Mouse (Mus musculus): ENCODE measurements around the gene 1700003E16Rik.
A peak's percentile ranks its signal among the peaks of the same experiment; 100 is the strongest.

The 1700003E16Rik gene

GRCm38 (mm10) chr6:83127419-83127818 is 28.8 kb upstream of the 1700003E16Rik start:
- no peak for DNase-seq (ENCODE audit: extremely low spot score)

GRCm38 (mm10) chr6:83131469-83132034 is 24.7 kb upstream of the 1700003E16Rik start:
- no peak for DNase-seq (ENCODE audit: extremely low spot score)

- DNase-seq (ENCODE audit: extremely low spot score), result no peak
These were observed 23.9 kb upstream of the 1700003E16Rik start for GRCm38 (mm10) chr6:83132176-83132919.

DNA sequence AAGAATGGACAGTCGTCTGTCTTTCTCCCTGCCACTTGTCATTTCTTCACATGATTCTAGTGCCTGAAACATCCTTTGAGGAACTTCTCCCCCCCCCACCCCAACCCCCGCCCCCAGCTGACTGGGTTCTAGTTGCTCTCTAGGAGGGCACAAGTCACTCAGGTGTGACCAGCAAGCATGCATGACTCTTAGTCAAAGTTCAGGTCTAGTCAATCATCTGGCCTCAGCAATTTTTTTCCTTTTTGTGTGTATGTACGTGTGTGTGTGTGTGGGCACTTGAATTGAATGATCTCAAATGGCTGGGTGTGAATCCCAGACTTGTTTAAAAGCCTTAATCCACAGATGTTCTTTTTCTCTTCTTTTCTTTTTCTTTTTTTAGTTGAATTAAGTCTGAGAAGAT is 22.0 kb upstream of the 1700003E16Rik start:
- no peak for DNase-seq (ENCODE audit: extremely low spot score)

DNA sequence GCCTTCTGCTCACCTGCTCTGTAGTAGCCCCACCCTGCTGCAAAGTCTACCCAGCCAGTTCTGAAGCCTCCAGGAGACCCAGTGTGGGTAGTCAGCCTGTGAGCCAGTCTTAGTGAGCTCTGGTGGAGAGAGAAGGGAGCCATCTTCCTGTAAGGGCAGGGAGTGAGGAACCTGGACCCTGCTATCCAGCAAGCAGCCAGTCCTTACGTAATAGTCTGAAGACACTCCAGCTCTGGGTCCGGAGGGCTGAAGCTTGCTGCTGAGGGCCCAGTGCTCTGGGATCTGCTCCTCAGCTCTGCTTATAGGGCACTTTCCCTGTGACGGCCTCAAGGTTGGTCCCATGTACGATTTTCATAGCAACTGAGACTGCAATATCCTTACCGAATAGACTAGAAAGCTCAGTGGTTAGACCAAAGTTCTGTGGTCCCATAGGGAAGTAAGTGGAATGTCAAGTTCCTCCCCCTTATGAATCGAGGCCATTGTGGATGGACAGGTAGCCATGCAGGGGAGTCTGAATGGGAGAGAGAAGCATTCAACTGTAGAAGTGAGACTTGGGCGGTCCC is 21.2 kb upstream of the 1700003E16Rik start, which contains the start of gene Rtkn:
Gene Rtkn, plus strand, starts transcription at position 513 of the 563 bp plus-strand sequence.
- DNase-seq (ENCODE audit: extremely low spot score), result no peak

- no peak for DNase-seq (ENCODE audit: extremely low spot score)
These were observed 20.5 kb upstream of the 1700003E16Rik start for GRCm38 (mm10) chr6:83135571-83136161.

- DNase-seq (ENCODE audit: extremely low spot score), result no peak
These were observed 19.8 kb upstream of the 1700003E16Rik start for GRCm38 (mm10) chr6:83136291-83136880.

- DNase-seq (ENCODE audit: extremely low spot score), result peak; percentile 89
These were observed 19.2 kb upstream of the 1700003E16Rik start for GRCm38 (mm10) chr6:83136881-83137575.

DNA sequence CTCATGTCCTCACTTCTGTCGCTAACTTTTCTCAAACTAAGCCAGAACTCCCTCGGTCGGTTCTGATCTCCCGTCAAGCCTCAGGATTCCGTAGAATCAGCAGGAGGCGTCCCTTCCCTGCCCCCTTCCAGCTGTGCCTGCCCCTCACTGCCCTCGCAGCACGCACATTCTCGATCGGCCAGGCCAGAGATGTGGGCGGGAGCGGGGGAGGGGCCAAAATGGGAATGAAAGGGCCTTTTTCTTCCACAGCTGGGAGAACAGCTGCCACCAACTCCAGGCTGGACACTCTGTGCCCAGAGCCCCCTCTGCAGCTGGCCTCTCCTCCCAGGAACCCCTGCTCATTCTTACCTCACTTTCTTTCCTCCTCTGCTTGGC is 18.6 kb upstream of the 1700003E16Rik start:
- peak; percentile 96 for DNase-seq (ENCODE audit: extremely low spot score)

- DNase-seq (ENCODE audit: extremely low spot score), result peak; percentile 78
These were observed 18.1 kb upstream of the 1700003E16Rik start for GRCm38 (mm10) chr6:83138056-83138455.

- no peak for DNase-seq (ENCODE audit: extremely low spot score)
These were observed 16.2 kb upstream of the 1700003E16Rik start for GRCm38 (mm10) chr6:83140044-83140443.

- DNase-seq (ENCODE audit: extremely low spot score), result no peak
These were observed 14.6 kb upstream of the 1700003E16Rik start for GRCm38 (mm10) chr6:83141636-83142035.

DNA sequence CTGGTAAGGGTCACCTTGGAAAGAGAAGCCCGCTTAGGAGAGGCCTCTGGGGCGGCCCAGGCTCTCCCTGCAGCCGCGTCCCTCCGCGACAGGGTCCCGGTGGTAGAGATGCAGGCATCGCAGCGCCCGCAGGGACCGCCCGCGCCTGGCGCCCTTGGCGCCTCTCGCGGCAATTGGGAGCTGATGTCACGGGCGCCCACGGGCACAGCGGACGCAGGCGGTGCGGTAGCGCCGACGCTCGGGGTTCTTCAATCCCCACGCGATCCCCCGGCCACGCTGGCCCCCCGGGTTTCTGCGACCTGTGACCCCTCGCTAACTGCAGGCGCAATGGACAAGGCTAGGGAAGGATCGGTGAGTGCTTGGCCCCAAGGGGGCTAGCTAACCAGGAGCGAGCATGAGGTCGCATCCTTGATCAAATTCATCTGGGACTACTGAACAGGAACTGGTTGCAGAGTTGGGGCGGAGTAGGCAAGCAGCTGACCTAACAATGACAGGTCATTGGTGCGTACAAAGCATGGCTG is 13.9 kb upstream of the 1700003E16Rik start:
- peak; percentile 41 for DNase-seq (ENCODE audit: extremely low spot score)

DNA sequence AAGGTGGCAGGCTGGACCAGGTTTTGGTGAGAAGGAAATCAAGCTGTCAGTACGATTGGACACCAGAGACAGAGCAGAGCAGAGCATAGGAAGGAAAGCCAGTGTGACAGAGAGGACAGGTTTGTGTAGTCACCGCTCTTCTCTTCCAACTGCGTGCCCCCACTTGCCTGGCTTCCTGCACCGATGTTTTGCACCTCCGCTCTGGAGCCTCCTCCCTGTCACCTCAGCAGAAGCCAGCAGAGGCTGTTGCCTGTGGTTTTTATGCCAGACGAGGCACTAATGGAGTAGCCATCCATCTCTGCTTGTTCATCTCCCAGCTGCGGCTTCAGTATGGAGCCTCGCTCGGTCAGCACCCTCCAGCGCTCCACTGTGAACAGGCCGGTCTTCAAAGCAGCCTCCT is 13.3 kb upstream of the 1700003E16Rik start:
- no peak for DNase-seq (ENCODE audit: extremely low spot score)

DNA sequence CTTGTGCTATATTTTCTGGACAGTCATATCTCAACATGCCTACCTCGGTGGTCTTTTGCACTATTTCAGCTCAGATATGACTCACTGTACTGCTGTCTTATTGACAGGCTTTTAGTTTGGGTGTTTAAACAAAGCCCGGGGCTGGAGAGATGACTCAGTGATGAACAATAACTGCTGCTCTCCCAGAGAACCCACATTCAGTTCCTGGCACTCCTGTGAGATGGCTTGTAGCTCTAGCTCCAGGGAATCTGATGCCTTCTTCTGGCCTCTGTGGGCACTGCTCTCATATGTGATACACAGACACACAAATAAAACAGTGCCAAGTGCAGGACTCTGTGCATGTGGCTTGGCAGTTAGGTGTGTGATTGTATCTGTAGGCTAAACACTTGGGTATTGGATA is 11.0 kb upstream of the 1700003E16Rik start:
- no peak for DNase-seq (ENCODE audit: extremely low spot score)

GRCm38 (mm10) chr6:83145805-83146204 is 10.4 kb upstream of the 1700003E16Rik start:
- DNase-seq (ENCODE audit: extremely low spot score), result no peak

GRCm38 (mm10) chr6:83147280-83147679 is 8.9 kb upstream of the 1700003E16Rik start:
- no peak for DNase-seq (ENCODE audit: extremely low spot score)

DNA sequence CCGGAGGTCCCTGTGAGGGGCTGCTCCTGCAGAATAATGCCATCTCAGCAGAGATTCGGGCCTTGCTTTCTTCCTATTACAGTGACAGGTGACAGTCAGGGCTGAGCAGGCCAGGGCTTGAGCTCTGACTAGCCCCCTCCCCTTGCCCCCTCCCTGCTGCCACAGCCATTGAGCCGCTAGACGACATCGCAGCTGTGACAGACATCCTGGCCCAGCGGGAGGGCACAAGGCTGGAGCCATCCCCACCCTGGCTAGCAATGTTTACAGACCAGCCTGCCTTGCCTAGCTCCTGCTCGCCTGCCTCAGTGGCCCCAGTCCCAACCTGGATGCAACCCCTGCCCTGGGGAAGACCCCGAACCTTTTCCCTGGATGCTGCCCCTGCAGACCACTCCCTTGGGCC is 4.5 kb upstream of the 1700003E16Rik start:
- DNase-seq (ENCODE audit: extremely low spot score), result no peak

- DNase-seq (ENCODE audit: extremely low spot score), result no peak
These were observed 3.2 kb upstream of the 1700003E16Rik start for GRCm38 (mm10) chr6:83153038-83153437.

DNA sequence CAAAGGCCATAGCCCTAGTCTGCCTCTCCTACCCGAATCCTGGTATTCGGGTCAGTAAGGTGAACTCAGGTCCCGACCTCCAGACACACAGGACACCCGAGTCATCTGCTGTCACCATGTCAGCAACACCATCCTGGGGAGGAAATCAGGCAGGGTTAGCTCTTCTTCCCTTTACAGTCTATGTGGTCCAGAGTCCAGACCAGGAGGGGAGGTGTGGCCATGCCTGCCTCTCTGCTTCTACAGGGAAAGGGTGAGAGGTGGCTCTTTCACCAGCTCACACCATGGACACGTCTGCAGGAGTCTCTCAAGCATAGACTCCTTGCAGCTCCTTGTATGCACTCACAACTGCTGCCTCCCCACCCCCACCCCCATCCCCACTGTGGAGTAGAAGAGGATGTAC is 2.7 kb upstream of the 1700003E16Rik start:
- no peak for DNase-seq (ENCODE audit: extremely low spot score)

DNA sequence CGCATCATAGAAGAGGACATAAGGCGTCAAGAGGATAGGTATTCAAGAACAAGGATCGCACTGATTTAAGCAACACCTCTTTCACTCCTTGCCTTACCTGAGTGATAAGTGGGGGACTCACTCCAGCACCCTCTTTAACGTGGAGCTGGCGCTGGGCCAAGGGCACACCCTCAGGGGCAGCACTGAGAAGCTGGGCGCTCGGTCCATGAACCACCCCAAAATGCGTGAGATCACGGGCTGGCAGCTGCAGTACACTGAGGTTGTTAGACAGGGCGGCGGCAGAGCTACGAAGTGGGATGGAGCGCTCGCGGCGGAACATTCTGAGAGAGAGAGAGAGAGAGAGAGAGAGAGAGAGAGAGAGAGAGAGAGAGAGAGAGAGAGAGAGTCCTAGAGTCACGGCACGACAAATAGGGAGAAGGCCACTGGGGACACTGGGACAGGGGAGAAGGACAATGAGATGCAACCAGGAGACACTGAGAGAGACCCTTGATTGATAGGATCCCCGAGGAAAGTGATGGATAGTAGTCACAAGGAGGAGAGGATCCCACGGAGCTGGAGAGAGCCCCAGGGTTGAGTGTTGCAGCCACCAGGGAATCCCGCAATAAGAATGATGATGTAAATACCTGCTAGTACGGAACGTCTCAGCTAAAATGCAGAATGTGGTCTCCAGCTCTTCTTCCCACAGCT is 509 bp upstream of the 1700003E16Rik start:
- no peak for DNase-seq (ENCODE audit: extremely low spot score)

All from embryo, embryonic 9.5 days (tissue).